Mouse (Mus musculus) ES-E14 (cell line): ENCODE results near the gene Cab39l. TPM values are rescaled to one million over a fixed set of nuclear protein-coding genes. Genes with fewer than 3 reads are reported as not detected.

ENCODE experiments used
- DNase-seq: peaks from one replicate; pipeline ENCODE4 v3.0.0-alpha.2; 2013; ENCODE audit warnings: low read depth, low spot score
- H3K27ac ChIP-seq: 2 replicates; pipeline ENCODE4 v1.5.1; 2012; ENCODE audit warnings: low read depth, mild to moderate bottlenecking, low read length, moderate library complexity, mixed read lengths; ENCODE audit not compliant: poor library complexity, insufficient read depth, severe bottlenecking
- H3K36me3 ChIP-seq: 2 replicates; pipeline ENCODE4 v1.6.1; 2012; ENCODE audit warnings: mild to moderate bottlenecking, low read length, moderate library complexity, mixed read lengths; ENCODE audit not compliant: control insufficient read depth, poor library complexity, insufficient read depth, severe bottlenecking
- H3K4me1 ChIP-seq, 2 experiments: fragments of 150-350 bp in 1 of 2; sonication (generic) in 1 of 2; 2 replicates each; pipeline ENCODE4 v1.6.1; 2012; ENCODE audit warnings: low read length in 2 of 2, mild to moderate bottlenecking in 1 of 2, mixed read lengths in 1 of 2; ENCODE audit not compliant: control insufficient read depth in 2 of 2, insufficient read depth in 2 of 2, poor library complexity in 1 of 2
- H3K4me3 ChIP-seq, 2 experiments: fragments of 150-350 bp in 1 of 2; sonication (generic) in 1 of 2; 2 replicates each; pipeline ENCODE4 v1.5.1; 2012; ENCODE audit warnings: low read length in 2 of 2, low read depth in 1 of 2, mild to moderate bottlenecking in 1 of 2, mixed read lengths in 1 of 2; ENCODE audit not compliant: insufficient read depth in 1 of 2, poor library complexity in 1 of 2, severe bottlenecking in 1 of 2
- H3K9ac ChIP-seq: 2 replicates; pipeline ENCODE4 v1.6.1; 2012; ENCODE audit warnings: low read depth, mild to moderate bottlenecking, low read length, mixed read lengths; ENCODE audit not compliant: poor library complexity, insufficient read depth, severe bottlenecking
- H3K9me3 ChIP-seq: fragments of 150-350 bp; sonication (generic); 2 replicates; pipeline ENCODE4 v1.6.1; 2012; ENCODE audit warnings: low read depth, mild to moderate bottlenecking, low read length; ENCODE audit not compliant: control insufficient read depth, insufficient read depth
- CHD2 ChIP-seq: IDR thresholded peaks from 2 replicates; pipeline ENCODE4 v1.6.1; 2014; ENCODE audit warnings: mild to moderate bottlenecking, low read depth, low read length, inconsistent platforms
- HCFC1 ChIP-seq: IDR thresholded peaks from 2 replicates; pipeline ENCODE4 v1.6.1; 2012; ENCODE audit warnings: low read length, inconsistent platforms, borderline replicate concordance; ENCODE audit not compliant: insufficient read depth
- MAFK ChIP-seq: IDR thresholded peaks from 2 replicates; pipeline ENCODE4 v1.6.1; 2014; ENCODE audit warnings: mild to moderate bottlenecking, low read depth, low read length, inconsistent platforms; ENCODE audit not compliant: insufficient read depth
- ZC3H11A ChIP-seq: IDR thresholded peaks from 2 replicates; pipeline ENCODE4 v1.6.1; 2012; ENCODE audit warnings: low read depth, mild to moderate bottlenecking, inconsistent platforms, low read length, borderline replicate concordance
- ZNF384 ChIP-seq: IDR thresholded peaks from 2 replicates; pipeline ENCODE4 v1.6.1; 2012; ENCODE audit warnings: low read depth, low read length, inconsistent platforms
- in situ Hi-C, 2 experiments: fragments of 600-800 bp; cut with MboI; formaldehyde crosslinking; loops; one replicate each; pipeline ENCODE4 v1.15.1; 2025; ENCODE audit warnings: low sequenced_read_pairs in 2 of 2, inconsistent platforms in 1 of 2; ENCODE audit not compliant: unreplicated experiment in 2 of 2
- total RNA-seq: library from RNA; depleted of rRNA; stranded (reverse); fragments of 300-350 nt; gene quantifications from 2 replicates; pipeline ENCODE4 v1.2.3, GENCODE M21; 2012

The Cab39l gene
- total RNA-seq, 1 experiment, result 5.8 TPM

- in situ Hi-C loops, result no loop called here
- H3K27ac ChIP-seq, result no peak within 1 kb of the TSS; the same call in 1 of the 2 replicates
- H3K9me3 ChIP-seq, result no peaks in the 10 kb centered on the region
- TF ChIP-seq ZC3H11A (no peak), MAFK (no peak), ZNF384 (no peak), HCFC1 (no peak), CHD2 (no peak)
- peak within 1 kb of the TSS; percentile 74 to 78 for H3K4me3 ChIP-seq
- DNase-seq, result peak; percentile 56
- peaks cover 8% of the 10 kb centered on the region; the same call in 1 of the 2 replicates for H3K36me3 ChIP-seq
- peak within 1 kb of the TSS; percentile 74 for H3K9ac ChIP-seq
- H3K4me1 ChIP-seq, result peaks cover 4 to 6% of the 10 kb centered on the region in 2 experiments; a peak in 3 of 4 replicates
Measured at GRCm38 (mm10) chr14:59625158-59625805, 184.5 kb downstream of the Cab39l start, which contains the start of gene Shisa2. Shisa2 (plus strand) TSS chr14:59625308.

- Histone ChIP-seq H3K9ac (peak overlapping the region; percentile 74), H3K4me3 (peak overlapping the region; percentile 74 to 78), H3K27ac (no peak overlapping the region), H3K9me3 (no peaks in the 10 kb centered on the region), H3K4me1 (peaks cover 4 to 6% of the 10 kb centered on the region in 2 experiments; a peak in 3 of 4 replicates), H3K36me3 (peaks cover 8% of the 10 kb centered on the region; the same call in 1 of the 2 replicates)
- in situ Hi-C loops, result no loop called here
- TF ChIP-seq ZNF384 (no peak), CHD2 (no peak), MAFK (no peak), HCFC1 (no peak), ZC3H11A (no peak)
- no peak for DNase-seq
Measured at GRCm38 (mm10) chr14:59625806-59626364, 185.1 kb downstream of the Cab39l start.

DNA sequence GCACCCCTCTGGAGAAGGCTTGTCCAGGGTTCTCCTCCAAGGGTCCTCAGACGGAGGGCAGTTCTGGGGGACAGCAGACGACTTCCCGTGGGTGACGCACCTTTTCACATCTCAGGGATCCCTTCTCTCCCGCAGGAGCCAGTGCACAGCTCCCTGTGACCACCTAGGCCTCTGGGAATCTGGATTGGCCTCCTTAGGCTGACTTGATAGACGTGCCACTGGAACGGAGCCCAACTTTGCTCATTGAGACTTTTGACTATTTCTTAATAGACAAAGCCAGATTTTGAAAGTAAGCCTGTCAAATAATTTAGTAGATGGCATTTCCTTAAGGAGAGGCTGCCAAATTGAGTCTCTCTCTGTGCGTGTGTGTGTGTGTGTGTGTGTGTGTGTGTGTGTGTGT is 185.9 kb downstream of the Cab39l start:
- H3K36me3 ChIP-seq, result peaks cover 8% of the 10 kb centered on the region; the same call in 1 of the 2 replicates
- peaks cover 4 to 6% of the 10 kb centered on the region in 2 experiments; a peak in 3 of 4 replicates for H3K4me1 ChIP-seq
- DNase-seq, result no peak
- no peaks in the 10 kb centered on the region for H3K9me3 ChIP-seq
- H3K27ac ChIP-seq, result no peak overlapping the region
- TF ChIP-seq CHD2 (no peak), ZC3H11A (no peak), MAFK (no peak), ZNF384 (no peak), HCFC1 (no peak)
- H3K4me3 ChIP-seq, result peak overlapping the region; percentile 74 to 78
- in situ Hi-C loops, result no loop called here
- H3K9ac ChIP-seq, result no peak overlapping the region; the same call in 1 of the 2 replicates

DNA sequence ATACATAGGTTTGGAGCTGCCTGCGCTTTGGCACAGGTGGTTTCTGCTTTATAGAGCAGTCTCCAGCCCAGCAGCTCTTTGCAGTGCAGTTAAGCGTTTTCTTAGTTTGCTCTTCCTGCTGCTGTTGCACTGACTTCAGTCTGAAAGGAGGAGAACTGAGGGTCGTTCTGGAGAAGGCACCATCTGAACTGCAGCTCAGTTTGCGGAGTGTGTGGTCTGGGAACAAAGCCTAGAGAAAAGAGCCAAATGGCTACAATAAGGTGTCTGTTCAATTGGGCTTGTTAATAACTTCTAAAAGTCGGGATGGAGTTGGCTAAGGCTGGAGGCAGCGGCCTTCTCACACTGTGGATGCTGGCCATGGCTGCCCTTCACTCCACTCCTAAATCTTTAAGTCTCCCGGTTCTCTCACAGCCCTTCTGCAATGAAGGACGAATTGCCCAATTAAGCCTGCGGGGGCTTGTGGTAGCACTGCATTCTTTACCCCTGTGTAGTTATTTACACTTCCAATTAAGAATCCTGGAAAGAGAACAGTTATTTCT is 186.4 kb downstream of the Cab39l start:
- Histone ChIP-seq H3K9me3 (no peaks in the 10 kb centered on the region), H3K4me1 (peaks cover 4 to 6% of the 10 kb centered on the region in 2 experiments; a peak in 3 of 4 replicates), H3K36me3 (peaks cover 8% of the 10 kb centered on the region; the same call in 1 of the 2 replicates), H3K27ac (no peak overlapping the region), H3K4me3 (peak overlapping the region in 1 of 2 experiments; percentile 13; a peak in 1 of 4 replicates), H3K9ac (no peak overlapping the region)
- TF ChIP-seq ZNF384 (no peak), CHD2 (no peak), ZC3H11A (no peak), HCFC1 (no peak), MAFK (no peak)
- no peak for DNase-seq
- in situ Hi-C loops, result no loop called here
